Mouse (Mus musculus): ENCODE measurements at regions not wholly inside any gene's neighbourhood (a gene's known extent, or its start where the extent isn't known, plus 50 kb on each side); places are given as distances from the start of the nearest gene placed in this dataset.

DNA sequence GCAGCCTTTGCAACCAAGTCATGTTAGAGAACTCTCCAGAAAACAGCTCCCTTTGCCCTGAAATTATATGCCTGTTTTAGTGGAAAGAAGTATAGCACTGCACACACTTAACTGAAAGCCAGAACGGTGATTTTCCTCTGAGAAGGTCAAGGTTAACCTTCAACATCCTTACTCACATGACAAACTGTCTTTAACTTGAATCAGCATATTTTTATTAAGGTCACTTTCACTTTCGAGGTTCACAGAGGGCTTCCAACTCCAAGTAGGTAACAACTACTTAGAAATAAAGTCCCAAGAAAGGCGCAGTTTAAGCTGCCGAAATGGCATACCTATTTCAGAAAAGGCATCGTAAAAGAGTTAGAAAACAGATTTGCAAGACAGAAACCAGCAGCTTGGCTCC, 502.4 kb downstream of the Adgrl2 start:
- TF ChIP-seq POLR2A (IDR thresholded peaks at IDR 0.05; ENCODE audit: low read depth, low read length) (no peak), CTCF (IDR thresholded peaks at IDR 0.05; ENCODE audit: extremely low read depth, insufficient read length, insufficient replicate concordance, low read depth, low read length) (no peak)
